Mouse (Mus musculus) E14TG2a.4 (cell line): ENCODE results near the gene Thap2.

Experiments used
- H3K27me3 ChIP-seq: 2 replicates; pipeline ENCODE4 v1.6.1; 2014; ENCODE audit warnings: low read length, control low read depth; ENCODE audit not compliant: insufficient read depth
- H3K36me3 ChIP-seq: 2 replicates; pipeline ENCODE4 v1.6.1; 2014; ENCODE audit warnings: low read length, control low read depth; ENCODE audit not compliant: insufficient read depth
- H3K4me1 ChIP-seq: replicated peaks from 2 replicates; pipeline ENCODE4 v1.6.1; 2014; ENCODE audit warnings: low read depth, low read length, control low read depth
- H3K4me3 ChIP-seq: replicated peaks from 2 replicates; pipeline ENCODE4 v1.5.1; 2014; ENCODE audit warnings: mild to moderate bottlenecking, low read length
- H3K9me3 ChIP-seq: 2 replicates; pipeline ENCODE4 v1.6.1; 2014; ENCODE audit warnings: low read length, control low read depth
- CTCF ChIP-seq: conservative IDR thresholded peaks from 2 replicates; pipeline ENCODE4 v1.5.1; 2014; ENCODE audit warnings: low read length
- NANOG ChIP-seq: IDR thresholded peaks from 2 replicates; pipeline ENCODE4 v1.6.1; 2014; ENCODE audit warnings: borderline replicate concordance, low read length, mixed read lengths
- POU5F1 ChIP-seq: IDR thresholded peaks from 2 replicates; pipeline ENCODE4 v1.6.1; 2014; ENCODE audit warnings: low read length, borderline replicate concordance

Gene Thap2

GRCm38 (mm10) chr10:115332420-115332952, 51.8 kb downstream of the Thap2 start:
- Histone ChIP-seq H3K36me3 (no peaks in the 10 kb centered on the region), H3K4me3 (no peak overlapping the region), H3K9me3 (no peaks in the 10 kb centered on the region), H3K27me3 (no peaks in the 10 kb centered on the region), H3K4me1 (peaks cover 2% of the 10 kb centered on the region)
- no peak for TF ChIP-seq NANOG
- no peak for TF ChIP-seq POU5F1
- no peak for TF ChIP-seq CTCF

DNA sequence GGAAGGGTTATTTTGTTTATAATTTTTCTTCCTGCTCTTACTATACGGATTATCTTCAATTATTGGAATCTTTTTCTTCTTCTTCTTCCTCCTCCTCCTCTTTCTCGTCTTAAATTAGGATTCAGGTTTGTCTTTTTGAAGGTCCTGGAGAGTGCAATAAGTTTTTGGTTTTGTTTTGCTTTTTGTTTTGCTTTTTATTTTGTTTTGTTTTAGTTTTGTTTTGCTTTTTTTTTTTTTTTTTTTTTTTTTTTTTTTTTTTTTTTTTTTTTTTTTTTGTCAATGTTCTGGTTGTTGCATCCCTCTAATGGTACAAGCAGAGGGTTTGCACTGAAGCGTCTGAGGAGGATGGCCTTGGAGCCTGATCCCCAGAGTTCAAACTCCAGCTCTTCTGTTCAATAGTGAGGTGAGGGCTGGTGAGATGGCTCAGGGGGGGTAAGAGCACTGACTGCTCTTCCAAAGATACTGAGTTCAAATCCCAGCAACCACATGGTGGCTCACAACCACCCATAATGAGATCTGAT, 55.2 kb downstream of the Thap2 start:
- no peaks in the 10 kb centered on the region for H3K36me3 ChIP-seq
- no peaks in the 10 kb centered on the region for H3K9me3 ChIP-seq
- TF ChIP-seq POU5F1, result no peak
- TF ChIP-seq CTCF, result no peak
- TF ChIP-seq NANOG, result no peak
- H3K4me1 ChIP-seq, result peaks cover 7% of the 10 kb centered on the region
- peaks cover 8% of the 10 kb centered on the region; the same call in 1 of the 2 replicates for H3K27me3 ChIP-seq
- H3K4me3 ChIP-seq, result no peak overlapping the region

DNA sequence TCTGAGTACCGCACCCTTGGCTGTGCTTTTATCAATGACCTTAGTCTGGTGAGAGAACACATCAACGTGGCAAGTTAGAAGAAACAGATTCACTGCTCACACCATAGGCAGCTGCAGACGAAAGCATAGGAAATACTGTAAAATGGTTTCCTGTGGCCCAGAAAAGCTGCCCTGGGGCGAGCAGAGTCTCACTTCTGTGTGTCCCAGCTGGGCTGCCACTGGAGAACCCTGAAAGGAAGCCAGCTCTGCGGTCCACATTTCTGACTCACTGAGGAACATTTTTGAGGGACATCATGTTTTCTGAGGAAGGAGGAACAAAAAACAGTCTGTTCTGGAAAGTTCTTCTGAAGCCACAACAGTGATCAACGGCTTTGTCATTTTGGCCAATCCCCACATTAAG, 55.7 kb downstream of the Thap2 start:
- Histone ChIP-seq H3K27me3 (peaks cover 8% of the 10 kb centered on the region; the same call in 1 of the 2 replicates), H3K4me3 (no peak overlapping the region), H3K36me3 (no peaks in the 10 kb centered on the region), H3K9me3 (no peaks in the 10 kb centered on the region), H3K4me1 (peaks cover 7% of the 10 kb centered on the region)
- TF ChIP-seq NANOG (no peak), CTCF (no peak), POU5F1 (no peak)

GRCm38 (mm10) chr10:115323295-115323694, 60.9 kb downstream of the Thap2 start:
- Histone ChIP-seq H3K27me3 (peaks cover 11% of the 10 kb centered on the region), H3K36me3 (no peaks in the 10 kb centered on the region), H3K4me1 (peaks cover 9% of the 10 kb centered on the region), H3K9me3 (no peaks in the 10 kb centered on the region), H3K4me3 (no peak overlapping the region)
- no peak for TF ChIP-seq NANOG
- peak; percentile 83 for TF ChIP-seq CTCF

GRCm38 (mm10) chr10:115321317-115322035, 62.8 kb downstream of the Thap2 start:
- TF ChIP-seq CTCF (no peak), NANOG (no peak), POU5F1 (no peak)
- H3K9me3 ChIP-seq, result no peaks in the 10 kb centered on the region
- H3K4me1 ChIP-seq, result peaks cover 14% of the 10 kb centered on the region
- H3K27me3 ChIP-seq, result peaks cover 11% of the 10 kb centered on the region
- no peak overlapping the region for H3K4me3 ChIP-seq
- H3K36me3 ChIP-seq, result no peaks in the 10 kb centered on the region
